Comparison of ENCODE assay signal across 17 mouse cellular contexts in the genomic region with DNA sequence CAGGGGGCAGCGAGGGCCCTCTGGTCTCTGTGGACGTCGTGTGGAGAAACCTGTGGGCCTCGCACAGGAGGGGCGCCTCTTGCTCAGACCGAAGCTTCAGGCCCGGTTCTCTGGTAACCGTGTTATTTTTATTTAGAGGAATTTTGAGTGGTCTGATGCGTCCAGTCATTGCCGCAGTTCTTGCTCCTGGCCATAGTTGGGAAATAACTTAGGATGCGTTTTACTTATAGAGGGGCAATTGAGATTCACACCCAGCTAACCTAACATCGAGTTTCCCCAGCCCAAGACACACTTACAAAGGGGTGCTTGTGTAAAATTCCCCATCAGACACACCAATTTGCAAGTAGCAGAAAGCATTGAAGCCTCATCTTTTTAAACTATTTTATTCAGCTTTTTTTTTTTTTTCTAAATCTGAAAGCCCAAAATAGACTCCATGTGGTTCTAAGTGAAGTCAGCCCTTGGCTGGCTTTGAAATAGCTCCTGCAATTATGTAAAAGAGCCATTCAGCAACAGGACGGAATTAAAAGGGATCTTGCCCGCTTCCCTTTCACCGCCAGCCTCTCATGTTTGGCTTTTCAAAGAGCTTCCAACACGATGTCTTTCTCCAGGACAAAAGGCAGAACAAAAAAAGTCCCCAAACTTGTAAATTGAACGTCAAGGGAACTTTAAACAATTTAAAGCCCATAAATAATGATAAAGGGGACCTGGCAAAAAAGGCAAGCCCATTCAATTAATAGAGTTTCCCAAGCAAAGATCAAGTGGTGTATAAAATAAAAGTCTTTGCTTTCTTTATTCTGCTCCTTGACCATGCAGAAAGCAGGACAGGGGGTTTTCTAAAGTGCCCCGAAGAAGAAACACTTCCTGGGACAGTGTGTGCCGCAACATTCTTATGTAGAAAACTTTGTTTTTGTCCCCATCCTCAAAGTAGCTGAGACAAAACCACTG. TPM values are rescaled to one million over a fixed set of nuclear protein-coding genes. Genes with fewer than 3 reads are reported as not detected.
DNase-seq lines count a peak whose midpoint lies in the region; ATAC-seq and TF ChIP-seq lines count a peak whose summit lies in the region.
"Had no signal": no experiment of that assay in that cellular context is flagged by ENCODE, and none has a peak within 500 bp of the region (broad histone marks: within the 10 kb centered on the region; RNA-seq: fewer than 3 reads in every experiment).

No protein-coding gene starts in this region.

- DNase-seq in ZHBTc4 (ENCODE audit: low read depth, low spot score), result peak; percentile 68
- DNase-seq in embryo, embryonic 11 days, result peak; percentile 68
- DNase-seq in hindbrain, embryonic 14.5 days (ENCODE audit: low spot score), result no peak
- DNase-seq in midbrain, postnatal 0 days (ENCODE audit: low spot score), result peak; percentile 81
- DNase-seq in thymus, postnatal 10 days (ENCODE audit: low spot score in 2 of 2), result no peak
- DNase-seq in layer of hippocampus, adult 8-10 months (ENCODE audit: low spot score in 2 of 2), result no peak
- DNase-seq in heart, adult 11 months, result no peak
- DNase-seq: adrenal gland, adult 2 months; cerebellum, adult 9-10 months; left cerebral cortex, postnatal 4 days; lung, postnatal 14 days had no signal

- peak overlapping the region; percentile 61 for H3K4me2 ChIP-seq in hindbrain, embryonic 14.5 days (replicated peaks)
- H3K4me2 ChIP-seq in midbrain, postnatal 0 days (ENCODE audit: low read depth, low read length, poor library complexity, severe bottlenecking), result no peak overlapping the region

- H3K4me3 ChIP-seq in hindbrain, embryonic 14.5 days (replicated peaks; ENCODE audit: low read length), result 0 out of 2 replicates have a peak overlapping the region, but pooled peaks have one; percentile 12
- no peak overlapping the region for H3K4me3 ChIP-seq in midbrain, postnatal 0 days (ENCODE audit: low read depth, low read length)

- WGBS in hindbrain, embryonic 14.5 days, result 3% methylated on average over 19 of the region's 19 CpGs
- 2% methylated on average over 19 of the region's 19 CpGs for WGBS in midbrain, postnatal 0 days

- H3K27ac ChIP-seq in hindbrain, embryonic 14.5 days, result 0 out of 2 replicates have a peak overlapping the region, but pooled peaks have one; percentile 3
- no peak overlapping the region for H3K27ac ChIP-seq in midbrain, postnatal 0 days (ENCODE audit: low read depth, low read length)
- H3K27ac ChIP-seq: embryonic facial prominence, embryonic 13.5 days; liver, embryonic 14.5 days had no signal

- peaks cover 81% of the 10 kb centered on the region for H3K27me3 ChIP-seq in hindbrain, embryonic 14.5 days (ENCODE audit: control insufficient read depth, insufficient read depth, low read length)
- H3K27me3 ChIP-seq in midbrain, postnatal 0 days (ENCODE audit: insufficient read depth, low read length), result peaks cover 74% of the 10 kb centered on the region

- H3K4me1 ChIP-seq in hindbrain, embryonic 14.5 days (replicated peaks; ENCODE audit: control insufficient read depth, insufficient read depth, low read length), result peaks cover 15% of the 10 kb centered on the region
- peaks cover 9% of the 10 kb centered on the region for H3K4me1 ChIP-seq in midbrain, postnatal 0 days (ENCODE audit: insufficient read depth, low read length)

- no peak for TF ChIP-seq CTCF in midbrain, postnatal 0 days (IDR thresholded peaks at IDR 0.05)

- no peak; the same call in 1 of the 2 replicates for ATAC-seq in hindbrain, embryonic 14.5 days (ENCODE audit: low FRiP score)
- no peak for ATAC-seq in midbrain, postnatal 0 days (ENCODE audit: low FRiP score)
- no peak for ATAC-seq in erythroid progenitor cell, adult 5-6 weeks (replicated peaks; ENCODE audit: low FRiP score, poor library complexity, severe bottlenecking)

- no peak overlapping the region for H3K9ac ChIP-seq in hindbrain, embryonic 14.5 days
- H3K9ac ChIP-seq in midbrain, postnatal 0 days (replicated peaks; ENCODE audit: low read length, poor library complexity, severe bottlenecking), result no peak overlapping the region
- H3K9ac ChIP-seq: embryonic facial prominence, embryonic 13.5 days; liver, embryonic 14.5 days had no signal

- H3K36me3 ChIP-seq in hindbrain, embryonic 14.5 days (replicated peaks; ENCODE audit: control insufficient read depth, insufficient read depth), result no peaks in the 10 kb centered on the region
- no peaks in the 10 kb centered on the region for H3K36me3 ChIP-seq in midbrain, postnatal 0 days (ENCODE audit: insufficient read depth, low read length)
- H3K36me3 ChIP-seq: embryonic facial prominence, embryonic 13.5 days had no signal

- H3K9me3 ChIP-seq in hindbrain, embryonic 14.5 days (ENCODE audit: control insufficient read depth, low read length), result no peaks in the 10 kb centered on the region
- H3K9me3 ChIP-seq in midbrain, postnatal 0 days (ENCODE audit: low read length), result no peaks in the 10 kb centered on the region
- H3K9me3 ChIP-seq: embryonic facial prominence, embryonic 13.5 days had no signal

RNA-seq across cellular contexts. Expression of gene Gbx2, which starts 3.6 kb away (rescaled TPM):
- polyA plus RNA-seq in hindbrain, embryonic 14.5 days (2014; fragmentation: Nextera tagmentation; extraction: Ambion mirVana), result 40.6 and 41.6 TPM in 2 replicates
- total RNA-seq in midbrain, postnatal 0 days (2014; rRNA removed), result 9.9 and 10.8 TPM in 2 replicates
- 15.2 and 22.8 TPM in 2 replicates for polyA plus RNA-seq in midbrain, postnatal 0 days (2015; fragmentation: Nextera tagmentation; extraction: Ambion mirVana)
- total RNA-seq in layer of hippocampus, adult 8-10 months (2022), result under 1 TPM in 1 of 4 experiments, not detected in 3; 0.20 TPM
- not detected in 2 replicates for total RNA-seq in erythroid progenitor cell, adult 5-6 weeks (2015; ENCODE audit: low replicate concordance)
- not detected in 2 replicates for total RNA-seq in erythroid progenitor cell, adult 5-6 weeks (2017; ENCODE audit: low replicate concordance)
- total RNA-seq: adrenal gland, adult 2 months had no signal
- polyA plus RNA-seq: adrenal gland, adult 2 months; heart, embryonic 16.5 days; intestine, embryonic 14.5 days; stomach, embryonic 14.5 days had no signal

Comparison
In these comparisons a context has a peak if more than half of its experiments do, and no peak if none do; other contexts are left out.
1. DNase-seq: peak in ZHBTc4 (single experiment), embryo, embryonic 11 days (single experiment) and midbrain, postnatal 0 days (single experiment); none in hindbrain, embryonic 14.5 days (single experiment), thymus, postnatal 10 days (0 of 2), layer of hippocampus, adult 8-10 months (0 of 2) and heart, adult 11 months (single experiment).